7 mouse cellular contexts compared by ENCODE assay signal in the genomic region with DNA sequence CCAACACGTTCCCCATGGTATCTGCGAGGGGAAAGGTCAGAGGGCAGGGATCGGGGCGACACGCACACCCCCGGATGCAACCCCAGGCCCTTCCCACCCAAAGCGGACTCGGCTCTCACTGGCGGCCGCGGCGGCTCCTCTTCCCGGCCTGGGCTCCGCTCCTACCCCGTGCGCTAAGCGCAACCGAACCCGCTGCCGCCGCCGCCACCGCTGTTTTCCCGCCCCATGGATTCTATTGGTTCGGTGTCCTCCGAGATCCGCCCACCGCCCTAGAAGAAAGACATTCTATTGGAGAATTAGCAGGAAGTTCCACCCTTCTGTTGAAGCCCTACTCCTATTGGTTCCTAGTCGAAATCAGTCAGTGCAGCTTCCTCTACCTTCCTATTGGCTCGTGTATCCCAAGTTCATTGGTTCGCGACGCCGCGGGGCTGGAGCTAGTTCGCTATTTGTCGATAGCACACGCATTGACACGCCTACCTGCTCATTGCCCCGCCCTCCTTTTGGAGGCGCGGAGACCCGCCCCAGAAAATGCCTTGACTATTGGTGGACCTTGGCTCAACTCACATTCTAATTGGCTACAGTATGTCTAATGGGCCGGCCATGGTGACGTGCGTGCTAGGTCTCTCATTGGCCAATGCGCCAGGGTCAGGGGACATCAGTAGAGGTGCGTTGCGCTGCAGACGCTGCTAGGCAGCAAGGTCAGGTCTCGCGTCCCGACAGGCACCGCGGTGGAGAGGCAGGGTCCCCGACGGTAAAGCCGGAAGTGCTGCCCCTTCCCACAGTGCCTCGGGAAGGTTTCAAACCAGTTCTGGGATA. TPM values are rescaled to one million over a fixed set of nuclear protein-coding genes. Genes with fewer than 3 reads are reported as not detected.
DNase-seq lines count a peak whose midpoint lies in the region; ATAC-seq and TF ChIP-seq lines count a peak whose summit lies in the region.

TSS of gene Tomm40 (minus strand) at position 200 of the 816 bp plus-strand sequence.

- WGBS in embryonic facial prominence, embryonic 10.5 days, result under 1% methylated on average over 59 of the region's 59 CpGs
- WGBS in intestine, postnatal 0 days, result under 1% methylated on average over 48 of the region's 59 CpGs
- WGBS in midbrain, embryonic 12.5 days, result under 1% methylated on average over 59 of the region's 59 CpGs
- WGBS in small intestine, adult 2 months, result under 1% methylated on average over 57 of the region's 59 CpGs

- intact Hi-C loops in left cerebral cortex, postnatal 4 days (cut with DNase I), result no loop called here

- H3K27me3 ChIP-seq in embryonic facial prominence, embryonic 10.5 days (replicated peaks; ENCODE audit: low read depth, poor library complexity, severe bottlenecking), result no peaks in the 10 kb centered on the region
- H3K27me3 ChIP-seq in intestine, postnatal 0 days (replicated peaks; ENCODE audit: control insufficient read depth, insufficient read depth, low read length), result no peaks in the 10 kb centered on the region
- no peaks in the 10 kb centered on the region for H3K27me3 ChIP-seq in midbrain, embryonic 12.5 days
- no peaks in the 10 kb centered on the region for H3K27me3 ChIP-seq in small intestine, adult 2 months (ENCODE audit: control insufficient read depth, insufficient read depth, low read length)

- peak within 1 kb of the TSS; percentile 75 for H3K4me2 ChIP-seq in intestine, postnatal 0 days (replicated peaks; ENCODE audit: low read depth)
- peak within 1 kb of the TSS; percentile 99 for H3K4me2 ChIP-seq in midbrain, embryonic 12.5 days (replicated peaks)

- H3K27ac ChIP-seq in embryonic facial prominence, embryonic 10.5 days (replicated peaks), result peak within 1 kb of the TSS; percentile 90
- peak within 1 kb of the TSS; percentile 80 for H3K27ac ChIP-seq in intestine, postnatal 0 days (ENCODE audit: low read depth, low read length)
- H3K27ac ChIP-seq in midbrain, embryonic 12.5 days (replicated peaks), result peak within 1 kb of the TSS; percentile 80
- H3K27ac ChIP-seq in small intestine, adult 2 months (ENCODE audit: insufficient read depth, low read depth, low read length), result peak within 1 kb of the TSS; percentile 81

- no peak for TF ChIP-seq CTCF in intestine, postnatal 0 days (IDR thresholded peaks at IDR 0.05; ENCODE audit: low read depth)
- TF ChIP-seq CTCF in small intestine, adult 2 months (IDR thresholded peaks at IDR 0.05; ENCODE audit: extremely low read depth, insufficient read length, insufficient replicate concordance, low read depth, low read length), result no peak

- H3K9ac ChIP-seq in intestine, postnatal 0 days (ENCODE audit: low read depth, low read length), result peak within 1 kb of the TSS; percentile 70
- peak within 1 kb of the TSS; percentile 95 for H3K9ac ChIP-seq in midbrain, embryonic 12.5 days (replicated peaks)

- peaks cover 75% of the 10 kb centered on the region for H3K36me3 ChIP-seq in embryonic facial prominence, embryonic 10.5 days (replicated peaks)
- H3K36me3 ChIP-seq in intestine, postnatal 0 days (ENCODE audit: control insufficient read depth, insufficient read depth), result peaks cover 47% of the 10 kb centered on the region
- H3K36me3 ChIP-seq in midbrain, embryonic 12.5 days, result peaks cover 40% of the 10 kb centered on the region
- H3K36me3 ChIP-seq in small intestine, adult 2 months (ENCODE audit: control insufficient read depth, insufficient read depth, low read length), result peaks cover 34% of the 10 kb centered on the region

- ATAC-seq in intestine, postnatal 0 days, result peak; percentile 99
- ATAC-seq in midbrain, embryonic 12.5 days (ENCODE audit: low FRiP score, low read depth), result peak; percentile 99

- peak; percentile 31; the same call in 1 of the 2 replicates for TF ChIP-seq POLR2A in small intestine, adult 2 months (IDR thresholded peaks at IDR 0.05; ENCODE audit: low read depth, low read length)

- H3K9me3 ChIP-seq in embryonic facial prominence, embryonic 10.5 days, result peaks cover under 1% of the 10 kb centered on the region; the same call in 1 of the 2 replicates
- H3K9me3 ChIP-seq in intestine, postnatal 0 days (ENCODE audit: control insufficient read depth), result no peaks in the 10 kb centered on the region
- peaks cover 1% of the 10 kb centered on the region; the same call in 1 of the 2 replicates for H3K9me3 ChIP-seq in midbrain, embryonic 12.5 days

- peaks cover 25% of the 10 kb centered on the region for H3K4me1 ChIP-seq in embryonic facial prominence, embryonic 10.5 days
- H3K4me1 ChIP-seq in intestine, postnatal 0 days (replicated peaks; ENCODE audit: control insufficient read depth, insufficient read depth, low read length), result no peaks in the 10 kb centered on the region; the same call in 1 of the 2 replicates
- H3K4me1 ChIP-seq in midbrain, embryonic 12.5 days, result peaks cover 25% of the 10 kb centered on the region
- H3K4me1 ChIP-seq in small intestine, adult 2 months (ENCODE audit: control insufficient read depth, insufficient read depth, insufficient read length, low read length), result no peaks in the 10 kb centered on the region; the same call in 1 of the 2 replicates

- H3K4me3 ChIP-seq in embryonic facial prominence, embryonic 10.5 days, result peak within 1 kb of the TSS; percentile 100
- H3K4me3 ChIP-seq in intestine, postnatal 0 days (ENCODE audit: low read depth, low read length), result peak within 1 kb of the TSS; percentile 80
- peak within 1 kb of the TSS; percentile 99 for H3K4me3 ChIP-seq in midbrain, embryonic 12.5 days
- H3K4me3 ChIP-seq in small intestine, adult 2 months (ENCODE audit: low read depth, low read length), result peak within 1 kb of the TSS; percentile 88

- peak; percentile 97 for DNase-seq in adrenal gland, postnatal 10 days
- DNase-seq in embryonic facial prominence, embryonic 10.5 days (ENCODE audit: low spot score), result peak; percentile 99
- DNase-seq in gonadal fat pad, adult 2 months (ENCODE audit: low read depth), result no peak
- peak; percentile 99 for DNase-seq in left cerebral cortex, postnatal 4 days

RNA-seq across cellular contexts. Expression of gene Tomm40, which starts in this region (rescaled TPM):
- total RNA-seq in adrenal gland, postnatal 10 days (2021), result 100 to 1,000 TPM; 157 to 171 TPM
- 216 and 221 TPM in 2 replicates for polyA plus RNA-seq in embryonic facial prominence, embryonic 10.5 days (2016; fragmentation: Nextera tagmentation; extraction: Ambion mirVana)
- 71.5 and 78.9 TPM in 2 replicates for polyA plus RNA-seq in gonadal fat pad, adult 2 months (2012; rRNA removed)
- 80.1 and 85.5 TPM in 2 replicates for polyA plus RNA-seq in intestine, postnatal 0 days (2015; fragmentation: Nextera tagmentation; extraction: Ambion mirVana)
- 100 to 1,000 TPM in 1 of 2 experiments, 10 to 100 TPM in 1; 95.8 to 104 TPM for total RNA-seq in left cerebral cortex, postnatal 4 days (2021)
- polyA plus RNA-seq in midbrain, embryonic 12.5 days (2016; fragmentation: Nextera tagmentation; extraction: Ambion mirVana), result 148 and 152 TPM in 2 replicates
- polyA plus RNA-seq in small intestine, adult 2 months (2012; rRNA removed), result 62.8 and 72.9 TPM in 2 replicates
